Mouse (Mus musculus) liver, adult 2 months (tissue): ENCODE results near the gene Odaph.

ENCODE experiments used
- CTCF ChIP-seq: fragments of 200-500 bp; IDR thresholded peaks from 2 replicates; pipeline ENCODE4 v1.5.1; 2011; ENCODE audit warnings: low read depth, low read length, control low read depth
- POLR2A ChIP-seq: fragments of 200-500 bp; IDR thresholded peaks from 2 replicates; pipeline ENCODE4 v1.6.1; 2011; ENCODE audit warnings: low read length, control low read depth; ENCODE audit not compliant: insufficient read depth; ENCODE audit errors: extremely low read depth

GRCm38 (mm10) chr5:92000770-92001169 is 13.5 kb downstream of the Odaph start:
- no peak for TF ChIP-seq CTCF
- TF ChIP-seq POLR2A, result no peak
